36 mouse cellular contexts compared by ENCODE assay signal in genomic region chr13:113097011-113097410, GRCm38 (mm10). TPM values are rescaled to one million over a fixed set of nuclear protein-coding genes. Genes with fewer than 3 reads are reported as not detected.
"Had no signal": no experiment of that assay in that cellular context is flagged by ENCODE, and none has a peak within 500 bp of the region (broad histone marks: within the 10 kb centered on the region; RNA-seq: fewer than 3 reads in every experiment).

No protein-coding gene starts in this region.

- H3K27ac ChIP-seq: heart, adult 2 months; heart, embryonic 13.5 days; heart, embryonic 15.5 days; hindbrain, embryonic 12.5 days; hindbrain, embryonic 15.5 days; kidney, embryonic 15.5 days; kidney, postnatal 0 days; limb, embryonic 13.5 days; limb, embryonic 15.5 days; liver, embryonic 12.5 days; liver, embryonic 14.5 days had no signal

- H3K9me3 ChIP-seq: heart, embryonic 13.5 days; heart, embryonic 15.5 days; hindbrain, embryonic 12.5 days; hindbrain, embryonic 15.5 days; kidney, embryonic 15.5 days; limb, embryonic 13.5 days; limb, embryonic 15.5 days; liver, embryonic 12.5 days had no signal

- H3K4me3 ChIP-seq: heart, adult 2 months; heart, embryonic 13.5 days; heart, embryonic 15.5 days; hindbrain, embryonic 12.5 days; hindbrain, embryonic 15.5 days; kidney, embryonic 15.5 days; limb, embryonic 13.5 days; limb, embryonic 15.5 days; liver, embryonic 12.5 days had no signal

- H3K27me3 ChIP-seq: heart, embryonic 13.5 days; heart, embryonic 15.5 days; hindbrain, embryonic 12.5 days; hindbrain, embryonic 15.5 days; kidney, embryonic 15.5 days; limb, embryonic 13.5 days; limb, embryonic 15.5 days; liver, embryonic 12.5 days had no signal

- H3K36me3 ChIP-seq: heart, embryonic 13.5 days; heart, embryonic 15.5 days; hindbrain, embryonic 12.5 days; hindbrain, embryonic 15.5 days; kidney, embryonic 15.5 days; limb, embryonic 13.5 days; limb, embryonic 15.5 days; liver, embryonic 12.5 days had no signal

- H3K4me1 ChIP-seq: heart, embryonic 13.5 days; heart, embryonic 15.5 days; hindbrain, embryonic 12.5 days; kidney, embryonic 15.5 days; limb, embryonic 13.5 days; limb, embryonic 15.5 days; liver, embryonic 12.5 days had no signal

- ATAC-seq: intestine, embryonic 16.5 days; liver, embryonic 12.5 days had no signal

- H3K4me2 ChIP-seq: heart, embryonic 11.5 days; heart, embryonic 13.5 days; heart, embryonic 15.5 days; hindbrain, embryonic 12.5 days; hindbrain, embryonic 15.5 days; kidney, embryonic 15.5 days; limb, embryonic 13.5 days; limb, embryonic 15.5 days; liver, embryonic 12.5 days had no signal

- DNase-seq: gastrocnemius, postnatal 14 days; gastrocnemius, postnatal 36 days; heart, adult 2 months; heart, postnatal 14 days; heart, postnatal 36 days; kidney, adult 11 months; kidney, adult 2 months; kidney, adult 9 months; kidney, postnatal 14 days; kidney, postnatal 36 days; layer of hippocampus, adult 9-11 months; layer of hippocampus, postnatal 36 days; left cerebral cortex, postnatal 4 days had no signal

- H3K9ac ChIP-seq: heart, embryonic 13.5 days; heart, embryonic 15.5 days; hindbrain, embryonic 12.5 days; hindbrain, embryonic 15.5 days; kidney, embryonic 15.5 days; limb, embryonic 13.5 days; limb, embryonic 15.5 days; liver, embryonic 12.5 days; liver, embryonic 14.5 days had no signal

RNA-seq across cellular contexts. Expression of gene Gzma, which starts 3.8 kb away (rescaled TPM):
- total RNA-seq: gastrocnemius, adult 18-20 months; gastrocnemius, adult 8-10 months; gastrocnemius, postnatal 14 days; layer of hippocampus, adult 18-20 months; layer of hippocampus, adult 8-10 months; layer of hippocampus, postnatal 14 days; layer of hippocampus, postnatal 36 days; left cerebral cortex, adult 18-20 months; left cerebral cortex, adult 8-10 months; left cerebral cortex, postnatal 10 days; left cerebral cortex, postnatal 25 days; left cerebral cortex, postnatal 4 days had no signal
- polyA plus RNA-seq: heart, embryonic 11.5 days; hindbrain, embryonic 12.5 days; hindbrain, embryonic 15.5 days; kidney, embryonic 15.5 days; limb, embryonic 11.5 days; limb, embryonic 13.5 days; limb, embryonic 15.5 days; liver, embryonic 12.5 days had no signal

RNA-seq across cellular contexts. Expression of gene Gpx8, which starts 50.8 kb away (rescaled TPM):
- total RNA-seq: hematopoietic stem cell, adult 5-6 weeks had no signal
